Mouse (Mus musculus): ENCODE measurements around the gene Armc5. TPM values are rescaled to one million over a fixed set of nuclear protein-coding genes. Genes with fewer than 3 reads are reported as not detected.

The Armc5 gene
- total and polyA plus RNA-seq, 3 experiments = 14.6 to 23.7 TPM; not detected in 1

GRCm38 (mm10) chr7:128208187-128208586 lies 29.0 kb upstream of the Armc5 start (continued):
- TF ChIP-seq ZKSCAN1 (IDR thresholded peaks at IDR 0.05; ENCODE audit: low read depth, low read length) (no peak), KAT2A (conservative IDR thresholded peaks at IDR 0.05; ENCODE audit: low read depth, low read length) (no peak)

DNA sequence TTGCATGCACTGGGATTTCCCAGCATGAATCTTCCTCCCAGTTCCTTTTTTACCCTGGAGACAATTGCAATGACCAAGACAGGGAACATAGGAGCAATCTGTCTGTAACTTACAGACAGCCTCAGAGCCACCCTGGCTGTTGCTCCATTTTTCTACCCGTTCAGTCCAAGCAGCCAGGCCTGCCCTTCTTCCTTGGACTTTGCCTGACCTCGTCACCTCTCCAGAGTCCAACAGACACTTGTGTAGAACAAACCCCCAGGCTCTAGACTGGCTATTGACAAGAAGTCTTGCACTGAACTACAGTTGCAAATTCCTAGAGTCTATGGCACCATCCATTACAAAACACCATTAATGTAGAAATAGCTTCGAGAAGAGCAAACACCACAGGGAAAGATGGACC lies 27.3 kb upstream of the Armc5 start:
- Histone ChIP-seq H3K9ac (ENCODE audit: control insufficient read depth, low read depth, low read length, poor library complexity, severe bottlenecking) (no peak overlapping the region), H3K27ac (ENCODE audit: control insufficient read depth, low read depth, low read length) (no peak overlapping the region), H3K4me1 (ENCODE audit: control insufficient read depth in 1 of 2, insufficient read depth in 2 of 2, low read length in 2 of 2) (peaks cover 2 to 6% of the 10 kb centered on the region in 2 experiments; a peak in 2 of 4 replicates), H3K4me3 (ENCODE audit: control insufficient read depth in 1 of 2, insufficient read depth in 1 of 2, low read depth in 2 of 2, low read length in 2 of 2) (no peak overlapping the region), H3K36me3 (ENCODE audit: control insufficient read depth in 1 of 2, insufficient read depth in 2 of 2, low read length in 2 of 2) (no peaks in the 10 kb centered on the region), H3K79me2 (ENCODE audit: control insufficient read depth, insufficient read depth, low read length, poor library complexity) (no peaks in the 10 kb centered on the region), H3K9me3 (replicated peaks; ENCODE audit: insufficient read depth, low read length) (no peaks in the 10 kb centered on the region), H3K27me3 (ENCODE audit: control insufficient read depth in 1 of 2, insufficient read depth in 2 of 2, low read length in 2 of 2) (peaks cover 11 to 14% of the 10 kb centered on the region in 2 experiments)
- no peak for TF ChIP-seq MAFK (IDR thresholded peaks at IDR 0.05; ENCODE audit: borderline replicate concordance, low read depth, low read length)
- TF ChIP-seq ELF1 (IDR thresholded peaks at IDR 0.05; ENCODE audit: low read depth, low read length) = no peak
- no peak for TF ChIP-seq BHLHE40 (IDR thresholded peaks at IDR 0.05; ENCODE audit: borderline replicate concordance, low read depth, low read length)
- TF ChIP-seq HCFC1 (IDR thresholded peaks at IDR 0.05; ENCODE audit: low read depth, low read length) = no peak
- no peak for TF ChIP-seq POLR2AphosphoS5 (IDR thresholded peaks at IDR 0.05; ENCODE audit: borderline replicate concordance, low read depth, low read length)
- no peak for TF ChIP-seq ZC3H11A (IDR thresholded peaks at IDR 0.05; ENCODE audit: low read depth, low read length)
- TF ChIP-seq EP300 (IDR thresholded peaks at IDR 0.05; ENCODE audit: low read depth in 1 of 2, low read length in 2 of 2) = no peak
- no peak for DNase-seq (ENCODE audit: low read depth, low spot score)

- DNase-seq (ENCODE audit: low read depth, low spot score) = peak; percentile 55
- Histone ChIP-seq H3K27me3 (ENCODE audit: control insufficient read depth in 1 of 2, insufficient read depth in 2 of 2, low read length in 2 of 2) (peaks cover 10 to 17% of the 10 kb centered on the region in 2 experiments), H3K9ac (ENCODE audit: control insufficient read depth, low read depth, low read length, poor library complexity, severe bottlenecking) (no peak overlapping the region), H3K36me3 (ENCODE audit: control insufficient read depth in 1 of 2, insufficient read depth in 2 of 2, low read length in 2 of 2) (no peaks in the 10 kb centered on the region), H3K79me2 (ENCODE audit: control insufficient read depth, insufficient read depth, low read length, poor library complexity) (no peaks in the 10 kb centered on the region), H3K4me3 (ENCODE audit: control insufficient read depth in 1 of 2, insufficient read depth in 1 of 2, low read depth in 2 of 2, low read length in 2 of 2) (no peak overlapping the region), H3K4me1 (ENCODE audit: control insufficient read depth in 1 of 2, insufficient read depth in 2 of 2, low read length in 2 of 2) (no peaks in the 10 kb centered on the region), H3K9me3 (replicated peaks; ENCODE audit: insufficient read depth, low read length) (no peaks in the 10 kb centered on the region), H3K27ac (ENCODE audit: control insufficient read depth, low read depth, low read length) (no peak overlapping the region)
- TF ChIP-seq JUND (IDR thresholded peaks at IDR 0.05; ENCODE audit: low read depth, low read length) = no peak
- TF ChIP-seq BHLHE40 (IDR thresholded peaks at IDR 0.05; ENCODE audit: borderline replicate concordance, low read depth, low read length) = no peak
- no peak for TF ChIP-seq TCF12 (IDR thresholded peaks at IDR 0.05; ENCODE audit: low read depth, low read length)
- peak; percentile 39 to 40; a peak in 2 of 4 replicates for TF ChIP-seq EP300 (IDR thresholded peaks at IDR 0.05; ENCODE audit: low read depth in 1 of 2, low read length in 2 of 2)
- peak; percentile 51; the same call in 1 of the 2 replicates for TF ChIP-seq GATA1 (IDR thresholded peaks at IDR 0.05; ENCODE audit: low read depth, low read length)
- no peak for TF ChIP-seq MAX (IDR thresholded peaks at IDR 0.05; ENCODE audit: low read length)
Observed at GRCm38 (mm10) chr7:128219952-128220351, 17.2 kb upstream of the Armc5 start.

Data from MEL (cell line).